Mouse (Mus musculus): Measurements from ENCODE around the gene Arfgap2. TPM values are rescaled to one million over a fixed set of nuclear protein-coding genes. Genes with fewer than 3 reads are reported as not detected.
A peak's percentile ranks its signal among the peaks of the same experiment; 100 is the strongest.

The Arfgap2 gene
- polyA plus RNA-seq, 1 experiment from 2014 or later = 68.1 TPM

GRCm38 (mm10) chr2:91243416-91243815, 21.4 kb upstream of the Arfgap2 start:
- Histone ChIP-seq H3K4me2 (ENCODE audit: low read depth, low read length) (no peak overlapping the region), H3K9me3 (ENCODE audit: control insufficient read depth, low read length) (no peaks in the 10 kb centered on the region), H3K4me3 (ENCODE audit: low read depth, low read length) (no peak overlapping the region), H3K9ac (ENCODE audit: low read depth, low read length) (no peak overlapping the region), H3K27me3 (replicated peaks; ENCODE audit: control insufficient read depth, insufficient read depth, low read length) (no peaks in the 10 kb centered on the region), H3K27ac (replicated peaks; ENCODE audit: low read depth, low read length) (no peak overlapping the region), H3K4me1 (ENCODE audit: control insufficient read depth, insufficient read depth, low read length) (no peaks in the 10 kb centered on the region), H3K36me3 (ENCODE audit: control insufficient read depth, insufficient read depth, low read length) (no peaks in the 10 kb centered on the region)
- peak; percentile 84 for ATAC-seq (ENCODE audit: low read depth)
- peak; percentile 82 for DNase-seq (ENCODE audit: low spot score)
- WGBS = 43% methylated on average over 3 of the region's 3 CpGs

GRCm38 (mm10) chr2:91244557-91245228, 20.1 kb upstream of the Arfgap2 start:
- DNase-seq (ENCODE audit: low spot score) = no peak
- Histone ChIP-seq H3K36me3 (ENCODE audit: control insufficient read depth, insufficient read depth, low read length) (no peaks in the 10 kb centered on the region), H3K27me3 (replicated peaks; ENCODE audit: control insufficient read depth, insufficient read depth, low read length) (no peaks in the 10 kb centered on the region), H3K4me1 (ENCODE audit: control insufficient read depth, insufficient read depth, low read length) (no peaks in the 10 kb centered on the region), H3K9ac (ENCODE audit: low read depth, low read length) (no peak overlapping the region), H3K4me3 (ENCODE audit: low read depth, low read length) (no peak overlapping the region), H3K4me2 (ENCODE audit: low read depth, low read length) (no peak overlapping the region), H3K9me3 (ENCODE audit: control insufficient read depth, low read length) (no peaks in the 10 kb centered on the region), H3K27ac (replicated peaks; ENCODE audit: low read depth, low read length) (no peak overlapping the region)
- 81% methylated on average over 5 of the region's 5 CpGs for WGBS
- ATAC-seq (ENCODE audit: low read depth) = no peak

- no peak for DNase-seq (ENCODE audit: low spot score)
- WGBS = 88% methylated on average over 4 of the region's 4 CpGs
- Histone ChIP-seq H3K9ac (ENCODE audit: low read depth, low read length) (no peak overlapping the region), H3K4me3 (ENCODE audit: low read depth, low read length) (no peak overlapping the region), H3K27me3 (replicated peaks; ENCODE audit: control insufficient read depth, insufficient read depth, low read length) (no peaks in the 10 kb centered on the region), H3K4me1 (ENCODE audit: control insufficient read depth, insufficient read depth, low read length) (no peaks in the 10 kb centered on the region), H3K9me3 (ENCODE audit: control insufficient read depth, low read length) (no peaks in the 10 kb centered on the region), H3K36me3 (ENCODE audit: control insufficient read depth, insufficient read depth, low read length) (no peaks in the 10 kb centered on the region), H3K27ac (replicated peaks; ENCODE audit: low read depth, low read length) (no peak overlapping the region), H3K4me2 (ENCODE audit: low read depth, low read length) (no peak overlapping the region)
- ATAC-seq (ENCODE audit: low read depth) = no peak
Measured at GRCm38 (mm10) chr2:91248366-91248765, 16.4 kb upstream of the Arfgap2 start.

GRCm38 (mm10) chr2:91252001-91252400, 12.8 kb upstream of the Arfgap2 start:
- Histone ChIP-seq H3K4me1 (ENCODE audit: control insufficient read depth, insufficient read depth, low read length) (peaks cover 6% of the 10 kb centered on the region), H3K4me2 (ENCODE audit: low read depth, low read length) (no peak overlapping the region), H3K9ac (ENCODE audit: low read depth, low read length) (no peak overlapping the region), H3K4me3 (ENCODE audit: low read depth, low read length) (no peak overlapping the region), H3K27me3 (replicated peaks; ENCODE audit: control insufficient read depth, insufficient read depth, low read length) (no peaks in the 10 kb centered on the region; the same call in 1 of the 2 replicates), H3K27ac (replicated peaks; ENCODE audit: low read depth, low read length) (no peak overlapping the region), H3K36me3 (ENCODE audit: control insufficient read depth, insufficient read depth, low read length) (no peaks in the 10 kb centered on the region), H3K9me3 (ENCODE audit: control insufficient read depth, low read length) (no peaks in the 10 kb centered on the region)
- DNase-seq (ENCODE audit: low spot score) (no peak), ATAC-seq (ENCODE audit: low read depth) (no peak)
- 64% methylated on average over 4 of the region's 4 CpGs for WGBS

- no peaks in the 10 kb centered on the region for H3K9me3 ChIP-seq (ENCODE audit: control insufficient read depth, low read length)
- H3K36me3 ChIP-seq (ENCODE audit: control insufficient read depth, insufficient read depth, low read length) = no peaks in the 10 kb centered on the region
- no peak for DNase-seq (ENCODE audit: low spot score)
- H3K27ac ChIP-seq (replicated peaks; ENCODE audit: low read depth, low read length) = no peak overlapping the region
- H3K4me2 ChIP-seq (ENCODE audit: low read depth, low read length) = no peak overlapping the region
- no peak overlapping the region for H3K9ac ChIP-seq (ENCODE audit: low read depth, low read length)
- no peak for ATAC-seq (ENCODE audit: low read depth)
- peaks cover 6% of the 10 kb centered on the region for H3K4me1 ChIP-seq (ENCODE audit: control insufficient read depth, insufficient read depth, low read length)
- 41% methylated on average over 4 of the region's 4 CpGs for WGBS
- H3K4me3 ChIP-seq (ENCODE audit: low read depth, low read length) = no peak overlapping the region
- no peaks in the 10 kb centered on the region; the same call in 1 of the 2 replicates for H3K27me3 ChIP-seq (replicated peaks; ENCODE audit: control insufficient read depth, insufficient read depth, low read length)
Measured at GRCm38 (mm10) chr2:91252512-91252911, 12.3 kb upstream of the Arfgap2 start.

GRCm38 (mm10) chr2:91254725-91255380, 9.9 kb upstream of the Arfgap2 start:
- no peaks in the 10 kb centered on the region for H3K9me3 ChIP-seq (ENCODE audit: control insufficient read depth, low read length)
- H3K27ac ChIP-seq (replicated peaks; ENCODE audit: low read depth, low read length) = no peak overlapping the region
- no peak overlapping the region for H3K4me3 ChIP-seq (ENCODE audit: low read depth, low read length)
- DNase-seq (ENCODE audit: low spot score) (no peak), ATAC-seq (ENCODE audit: low read depth) (no peak)
- peaks cover 16% of the 10 kb centered on the region for H3K4me1 ChIP-seq (ENCODE audit: control insufficient read depth, insufficient read depth, low read length)
- H3K4me2 ChIP-seq (ENCODE audit: low read depth, low read length) = no peak overlapping the region
- H3K27me3 ChIP-seq (replicated peaks; ENCODE audit: control insufficient read depth, insufficient read depth, low read length) = no peaks in the 10 kb centered on the region; the same call in 1 of the 2 replicates
- H3K36me3 ChIP-seq (ENCODE audit: control insufficient read depth, insufficient read depth, low read length) = no peaks in the 10 kb centered on the region
- no peak overlapping the region for H3K9ac ChIP-seq (ENCODE audit: low read depth, low read length)
- 22% methylated on average over 8 of the region's 8 CpGs for WGBS

- H3K36me3 ChIP-seq (ENCODE audit: control insufficient read depth, insufficient read depth, low read length) = no peaks in the 10 kb centered on the region
- peak; percentile 51 for DNase-seq (ENCODE audit: low spot score)
- WGBS = 1% methylated on average over 27 of the region's 27 CpGs
- peak; percentile 32 for ATAC-seq (ENCODE audit: low read depth)
- H3K4me2 ChIP-seq (ENCODE audit: low read depth, low read length) = peak within 1 kb of the TSS; percentile 94
- H3K4me1 ChIP-seq (ENCODE audit: control insufficient read depth, insufficient read depth, low read length) = peaks cover 16% of the 10 kb centered on the region
- peak within 1 kb of the TSS; percentile 78 for H3K27ac ChIP-seq (replicated peaks; ENCODE audit: low read depth, low read length)
- H3K9me3 ChIP-seq (ENCODE audit: control insufficient read depth, low read length) = no peaks in the 10 kb centered on the region
- peak within 1 kb of the TSS; percentile 69 for H3K4me3 ChIP-seq (ENCODE audit: low read depth, low read length)
- H3K27me3 ChIP-seq (replicated peaks; ENCODE audit: control insufficient read depth, insufficient read depth, low read length) = no peaks in the 10 kb centered on the region; the same call in 1 of the 2 replicates
- peak within 1 kb of the TSS; percentile 73 for H3K9ac ChIP-seq (ENCODE audit: low read depth, low read length)
Measured at GRCm38 (mm10) chr2:91255661-91256150, 9.1 kb upstream of the Arfgap2 start, which contains the start of gene Pacsin3. TSS of gene Pacsin3 (plus strand) at chr2:91255954.

GRCm38 (mm10) chr2:91256256-91257125, 8.3 kb upstream of the Arfgap2 start:
- peak; percentile 68 for DNase-seq (ENCODE audit: low spot score)
- peak; percentile 74 for ATAC-seq (ENCODE audit: low read depth)
- Histone ChIP-seq H3K36me3 (ENCODE audit: control insufficient read depth, insufficient read depth, low read length) (peaks cover 7% of the 10 kb centered on the region; the same call in 1 of the 2 replicates), H3K9me3 (ENCODE audit: control insufficient read depth, low read length) (no peaks in the 10 kb centered on the region), H3K4me2 (ENCODE audit: low read depth, low read length) (peak overlapping the region; percentile 94), H3K4me3 (ENCODE audit: low read depth, low read length) (peak overlapping the region; percentile 69), H3K27ac (replicated peaks; ENCODE audit: low read depth, low read length) (peak overlapping the region; percentile 78), H3K27me3 (replicated peaks; ENCODE audit: control insufficient read depth, insufficient read depth, low read length) (no peaks in the 10 kb centered on the region; the same call in 1 of the 2 replicates), H3K4me1 (ENCODE audit: control insufficient read depth, insufficient read depth, low read length) (peaks cover 16% of the 10 kb centered on the region), H3K9ac (ENCODE audit: low read depth, low read length) (peak overlapping the region; percentile 73)
- under 1% methylated on average over 34 of the region's 52 CpGs for WGBS
